Mouse (Mus musculus): ENCODE data around the gene Spg7.
A peak's percentile ranks its signal among the peaks of the same experiment; 100 is the strongest.
"Not testable (repeated sequence)": the region's sequence is repeated elsewhere in the genome, so short reads cannot be mapped to it uniquely, and the experiment has no call there.

Gene Spg7

GRCm38 (mm10) chr8:123062721-123063120 lies at the start of gene Spg7:
Spg7 (plus strand) TSS chr8:123062942.
- no peak for DNase-seq (ENCODE audit: low spot score)

GRCm38 (mm10) chr8:123014429-123014828 lies 48.3 kb upstream of the Spg7 start:
- no peak for DNase-seq (ENCODE audit: low spot score)

GRCm38 (mm10) chr8:123015074-123015473 lies 47.7 kb upstream of the Spg7 start:
- DNase-seq (ENCODE audit: low spot score), result no peak

GRCm38 (mm10) chr8:123017143-123017542 lies 45.6 kb upstream of the Spg7 start:
- no peak for DNase-seq (ENCODE audit: low spot score)

- DNase-seq (ENCODE audit: low spot score), result no peak
These were observed 44.1 kb upstream of the Spg7 start for GRCm38 (mm10) chr8:123018484-123019164.

- no peak for DNase-seq (ENCODE audit: low spot score)
These were observed 42.7 kb upstream of the Spg7 start for GRCm38 (mm10) chr8:123020084-123020483.

GRCm38 (mm10) chr8:123020859-123021258 lies 41.9 kb upstream of the Spg7 start:
- DNase-seq (ENCODE audit: low spot score), result no peak

- DNase-seq (ENCODE audit: low spot score), result peak; percentile 69
These were observed 41.5 kb upstream of the Spg7 start for GRCm38 (mm10) chr8:123021259-123021658.

GRCm38 (mm10) chr8:123022727-123023126 lies 40.0 kb upstream of the Spg7 start:
- peak; percentile 54 for DNase-seq (ENCODE audit: low spot score)

- no peak for DNase-seq (ENCODE audit: low spot score)
These were observed 38.5 kb upstream of the Spg7 start for GRCm38 (mm10) chr8:123024226-123024625.

GRCm38 (mm10) chr8:123025951-123026351 lies 36.8 kb upstream of the Spg7 start:
- no peak for DNase-seq (ENCODE audit: low spot score)

- DNase-seq (ENCODE audit: low spot score), result no peak
These were observed 35.0 kb upstream of the Spg7 start for GRCm38 (mm10) chr8:123027786-123028185.

GRCm38 (mm10) chr8:123030091-123030490 lies 32.7 kb upstream of the Spg7 start:
- not testable (repeated sequence) for DNase-seq (ENCODE audit: low spot score)

GRCm38 (mm10) chr8:123031321-123031978 lies 31.3 kb upstream of the Spg7 start:
- no peak for DNase-seq (ENCODE audit: low spot score)

GRCm38 (mm10) chr8:123032730-123033129 lies 30.0 kb upstream of the Spg7 start:
- peak; percentile 64 for DNase-seq (ENCODE audit: low spot score)

GRCm38 (mm10) chr8:123033431-123033830 lies 29.3 kb upstream of the Spg7 start:
- DNase-seq (ENCODE audit: low spot score), result no peak

- DNase-seq (ENCODE audit: low spot score), result peak; percentile 61
These were observed 28.6 kb upstream of the Spg7 start for GRCm38 (mm10) chr8:123034171-123034570.

GRCm38 (mm10) chr8:123036956-123037355 lies 25.8 kb upstream of the Spg7 start:
- no peak for DNase-seq (ENCODE audit: low spot score)

GRCm38 (mm10) chr8:123037487-123037886 lies 25.3 kb upstream of the Spg7 start:
- no peak for DNase-seq (ENCODE audit: low spot score)

GRCm38 (mm10) chr8:123038351-123038750 lies 24.4 kb upstream of the Spg7 start:
- no peak for DNase-seq (ENCODE audit: low spot score)

- DNase-seq (ENCODE audit: low spot score), result no peak
These were observed 23.2 kb upstream of the Spg7 start for GRCm38 (mm10) chr8:123039376-123040109.

- DNase-seq (ENCODE audit: low spot score), result no peak
These were observed 22.6 kb upstream of the Spg7 start for GRCm38 (mm10) chr8:123040110-123040650.
